Mouse (Mus musculus) MEL (cell line): ENCODE data around the gene Chrm3. TPM values are rescaled to one million over a fixed set of nuclear protein-coding genes. Genes with fewer than 3 reads are reported as not detected.
A peak's percentile ranks its signal among the peaks of the same experiment; 100 is the strongest.

ENCODE experiments used
- DNase-seq: peaks from one replicate; pipeline ENCODE4 v3.0.0; 2011; ENCODE audit warnings: low read depth, low spot score
- H3K27ac ChIP-seq: 2 replicates; pipeline ENCODE4 v1.5.1; 2012; ENCODE audit warnings: low read depth, mild to moderate bottlenecking, control low read depth, low read length, moderate library complexity; ENCODE audit not compliant: control insufficient read depth
- H3K27me3 ChIP-seq, 2 experiments: fragments of 150-350 bp in 1 of 2; sonication (generic) in 1 of 2; 2 replicates each; pipeline ENCODE4 v1.6.1; 2012; ENCODE audit warnings: low read length in 2 of 2, mild to moderate bottlenecking in 2 of 2, improper control_type of control experiment in 1 of 2, moderate library complexity in 1 of 2; ENCODE audit not compliant: insufficient read depth in 2 of 2, control insufficient read depth in 1 of 2
- H3K36me3 ChIP-seq, 2 experiments: 2 replicates each; pipeline ENCODE4 v1.6.1; 2012 to 2014; ENCODE audit warnings: low read length in 2 of 2, improper control_type of control experiment in 1 of 2, inconsistent platforms in 1 of 2, mild to moderate bottlenecking in 1 of 2; ENCODE audit not compliant: insufficient read depth in 2 of 2, control insufficient read depth in 1 of 2
- H3K4me1 ChIP-seq, 2 experiments: fragments of 150-350 bp in 1 of 2; sonication (generic) in 1 of 2; 2 replicates each; pipeline ENCODE4 v1.6.1; 2012; ENCODE audit warnings: low read length in 2 of 2, improper control_type of control experiment in 1 of 2, mild to moderate bottlenecking in 1 of 2; ENCODE audit not compliant: insufficient read depth in 2 of 2, control insufficient read depth in 1 of 2
- H3K4me3 ChIP-seq, 2 experiments: fragments of 150-350 bp in 1 of 2; sonication (generic) in 1 of 2; 2 replicates each; pipeline ENCODE4 v1.5.1; 2012; ENCODE audit warnings: low read depth in 2 of 2, low read length in 2 of 2, mild to moderate bottlenecking in 2 of 2, moderate library complexity in 2 of 2, control low read depth in 1 of 2, improper control_type of control experiment in 1 of 2; ENCODE audit not compliant: control insufficient read depth in 1 of 2, insufficient read depth in 1 of 2
- H3K79me2 ChIP-seq: 2 replicates; pipeline ENCODE4 v1.6.1; 2012; ENCODE audit warnings: mild to moderate bottlenecking, low read length, moderate library complexity; ENCODE audit not compliant: control insufficient read depth, poor library complexity, insufficient read depth
- H3K9ac ChIP-seq: 2 replicates; pipeline ENCODE4 v1.6.1; 2012; ENCODE audit warnings: low read depth, mild to moderate bottlenecking, control low read depth, low read length, moderate library complexity; ENCODE audit not compliant: control insufficient read depth, poor library complexity, severe bottlenecking
- H3K9me3 ChIP-seq: fragments of 150-350 bp; sonication (generic); replicated peaks from 2 replicates; pipeline ENCODE4 v1.6.1; 2012; ENCODE audit warnings: mild to moderate bottlenecking, low read length, improper control_type of control experiment, moderate library complexity; ENCODE audit not compliant: insufficient read depth
- BHLHE40 ChIP-seq: IDR thresholded peaks from 2 replicates; pipeline ENCODE4 v1.6.1; 2012; ENCODE audit warnings: low read depth, mild to moderate bottlenecking, inconsistent platforms, low read length, improper control_type of control experiment, borderline replicate concordance
- CHD1 ChIP-seq: IDR thresholded peaks from 2 replicates; pipeline ENCODE4 v1.6.1; 2012; ENCODE audit warnings: low read depth, mild to moderate bottlenecking, inconsistent platforms, low read length, improper control_type of control experiment
- CHD2 ChIP-seq: IDR thresholded peaks from 2 replicates; pipeline ENCODE4 v1.6.1; 2011; ENCODE audit warnings: low read length, improper control_type of control experiment
- CTCF ChIP-seq, 3 experiments: IDR thresholded peaks in 2 of 3; conservative IDR thresholded peaks in 1 of 3; 2 replicates each; pipeline ENCODE4 v1.5.1; 2011 to 2012; ENCODE audit warnings: low read length in 3 of 3, low read depth in 2 of 3, mild to moderate bottlenecking in 2 of 3, improper control_type of control experiment in 1 of 3, inconsistent platforms in 1 of 3, mixed read lengths in 1 of 3, moderate library complexity in 1 of 3; ENCODE audit not compliant: control insufficient read depth in 1 of 3, insufficient read depth in 1 of 3, poor library complexity in 1 of 3, severe bottlenecking in 1 of 3
- E2F4 ChIP-seq: IDR thresholded peaks from 2 replicates; pipeline ENCODE4 v1.6.1; 2011; ENCODE audit warnings: low read depth, low read length, improper control_type of control experiment, borderline replicate concordance
- ELF1 ChIP-seq: IDR thresholded peaks from 2 replicates; pipeline ENCODE4 v1.6.1; 2014; ENCODE audit warnings: low read depth, mild to moderate bottlenecking, inconsistent platforms, low read length, improper control_type of control experiment, moderate library complexity
- EP300 ChIP-seq, 2 experiments: IDR thresholded peaks; 2 replicates each; pipeline ENCODE4 v1.6.1; 2011; ENCODE audit warnings: improper control_type of control experiment in 2 of 2, low read length in 2 of 2, low read depth in 1 of 2, mild to moderate bottlenecking in 1 of 2
- ETS1 ChIP-seq: IDR thresholded peaks from 2 replicates; pipeline ENCODE4 v1.6.1; 2012; ENCODE audit warnings: low read depth, mild to moderate bottlenecking, inconsistent platforms, low read length, improper control_type of control experiment, moderate library complexity
- GABPA ChIP-seq: IDR thresholded peaks from 2 replicates; pipeline ENCODE4 v1.6.1; 2012; ENCODE audit warnings: low read depth, mild to moderate bottlenecking, inconsistent platforms, low read length, improper control_type of control experiment, moderate library complexity
- GATA1 ChIP-seq: IDR thresholded peaks from 2 replicates; pipeline ENCODE4 v1.6.1; 2011; ENCODE audit warnings: low read depth, low read length, improper control_type of control experiment
- HCFC1 ChIP-seq: IDR thresholded peaks from 2 replicates; pipeline ENCODE4 v1.6.1; 2012; ENCODE audit warnings: low read depth, mild to moderate bottlenecking, inconsistent platforms, low read length, improper control_type of control experiment, moderate library complexity
- JUND ChIP-seq: IDR thresholded peaks from 2 replicates; pipeline ENCODE4 v1.6.1; 2011; ENCODE audit warnings: low read depth, mild to moderate bottlenecking, improper control_type of control experiment, low read length
- KAT2A ChIP-seq: conservative IDR thresholded peaks from 2 replicates; pipeline ENCODE4 v1.6.1; 2012; ENCODE audit warnings: low read depth, low read length, improper control_type of control experiment, inconsistent platforms
- MAFK ChIP-seq: IDR thresholded peaks from 2 replicates; pipeline ENCODE4 v1.6.1; 2011; ENCODE audit warnings: low read depth, mild to moderate bottlenecking, low read length, improper control_type of control experiment, borderline replicate concordance
- MAX ChIP-seq: IDR thresholded peaks from 2 replicates; pipeline ENCODE4 v1.6.1; 2011; ENCODE audit warnings: low read length, improper control_type of control experiment
- MEF2A ChIP-seq: IDR thresholded peaks from 2 replicates; pipeline ENCODE4 v1.6.1; 2014; ENCODE audit warnings: low read depth, mild to moderate bottlenecking, inconsistent platforms, low read length, improper control_type of control experiment; ENCODE audit not compliant: poor library complexity, insufficient replicate concordance, severe bottlenecking; ENCODE audit errors: extremely low read depth
- MXI1 ChIP-seq: IDR thresholded peaks from 2 replicates; pipeline ENCODE4 v1.6.1; 2011; ENCODE audit warnings: mild to moderate bottlenecking, low read depth, low read length, improper control_type of control experiment
- MYB ChIP-seq: IDR thresholded peaks from 2 replicates; pipeline ENCODE4 v1.6.1; 2011; ENCODE audit warnings: mild to moderate bottlenecking, low read depth, low read length, improper control_type of control experiment
- MYC ChIP-seq: IDR thresholded peaks from 2 replicates; pipeline ENCODE4 v1.6.1; 2011; ENCODE audit warnings: low read depth, mild to moderate bottlenecking, low read length, improper control_type of control experiment, moderate library complexity
- NRF1 ChIP-seq: IDR thresholded peaks from 2 replicates; pipeline ENCODE4 v1.6.1; 2014; ENCODE audit warnings: low read depth, mild to moderate bottlenecking, inconsistent platforms, low read length, improper control_type of control experiment, moderate library complexity; ENCODE audit not compliant: poor library complexity, insufficient read depth, severe bottlenecking
- POLR2A ChIP-seq, 2 experiments: IDR thresholded peaks; 2 replicates each; pipeline ENCODE4 v1.6.1; 2011 to 2012; ENCODE audit warnings: low read length in 2 of 2, mild to moderate bottlenecking in 2 of 2, control low read depth in 1 of 2, improper control_type of control experiment in 1 of 2, low read depth in 1 of 2, moderate library complexity in 1 of 2; ENCODE audit not compliant: control insufficient read depth in 1 of 2, insufficient read depth in 1 of 2, poor library complexity in 1 of 2
- POLR2AphosphoS2 ChIP-seq: IDR thresholded peaks from 2 replicates; pipeline ENCODE4 v1.6.1; 2011; ENCODE audit warnings: low read length, improper control_type of control experiment
- POLR2AphosphoS5 ChIP-seq: IDR thresholded peaks from 2 replicates; pipeline ENCODE4 v1.6.1; 2012; ENCODE audit warnings: low read depth, borderline replicate concordance, mild to moderate bottlenecking, inconsistent platforms, low read length, moderate library complexity, mixed read lengths
- RAD21 ChIP-seq: IDR thresholded peaks from 2 replicates; pipeline ENCODE4 v1.6.1; 2011; ENCODE audit warnings: mild to moderate bottlenecking, low read depth, low read length, improper control_type of control experiment
- RCOR1 ChIP-seq: IDR thresholded peaks from 2 replicates; pipeline ENCODE4 v1.6.1; 2012; ENCODE audit warnings: low read depth, mild to moderate bottlenecking, inconsistent platforms, low read length, improper control_type of control experiment
- SIN3A ChIP-seq: IDR thresholded peaks from 2 replicates; pipeline ENCODE4 v1.6.1; 2012; ENCODE audit warnings: low read length, improper control_type of control experiment, inconsistent platforms
- SMC3 ChIP-seq: IDR thresholded peaks from 2 replicates; pipeline ENCODE4 v1.6.1; 2011; ENCODE audit warnings: low read depth, low read length, improper control_type of control experiment
- TAL1 ChIP-seq: IDR thresholded peaks from 2 replicates; pipeline ENCODE4 v1.6.1; 2012; ENCODE audit warnings: mild to moderate bottlenecking, inconsistent platforms, low read length, moderate library complexity, mixed read lengths
- TBP ChIP-seq: IDR thresholded peaks from 2 replicates; pipeline ENCODE4 v1.8.0; 2011; ENCODE audit warnings: low read depth, low read length, improper control_type of control experiment
- TCF12 ChIP-seq: IDR thresholded peaks from 2 replicates; pipeline ENCODE4 v1.6.1; 2014; ENCODE audit warnings: low read depth, mild to moderate bottlenecking, inconsistent platforms, low read length, improper control_type of control experiment, moderate library complexity
- UBTF ChIP-seq: IDR thresholded peaks from 2 replicates; pipeline ENCODE4 v1.6.1; 2012; ENCODE audit warnings: low read depth, mild to moderate bottlenecking, inconsistent platforms, low read length, improper control_type of control experiment, moderate library complexity, borderline replicate concordance; ENCODE audit not compliant: insufficient read depth
- USF1 ChIP-seq: IDR thresholded peaks from 2 replicates; pipeline ENCODE4 v1.6.1; 2014; ENCODE audit warnings: low read depth, mild to moderate bottlenecking, inconsistent platforms, low read length, improper control_type of control experiment, moderate library complexity
- USF2 ChIP-seq, 2 experiments: IDR thresholded peaks; 2 replicates each; pipeline ENCODE4 v1.6.1; 2011 to 2012; ENCODE audit warnings: improper control_type of control experiment in 2 of 2, low read length in 2 of 2, borderline replicate concordance in 1 of 2, inconsistent platforms in 1 of 2, low read depth in 1 of 2, mild to moderate bottlenecking in 1 of 2; ENCODE audit not compliant: insufficient read depth in 1 of 2
- ZC3H11A ChIP-seq: IDR thresholded peaks from 2 replicates; pipeline ENCODE4 v1.6.1; 2012; ENCODE audit warnings: low read depth, mild to moderate bottlenecking, inconsistent platforms, low read length, improper control_type of control experiment
- ZKSCAN1 ChIP-seq: IDR thresholded peaks from 2 replicates; pipeline ENCODE4 v1.6.1; 2012; ENCODE audit warnings: low read depth, mild to moderate bottlenecking, inconsistent platforms, low read length, improper control_type of control experiment, moderate library complexity
- ZMIZ1 ChIP-seq: IDR thresholded peaks from 2 replicates; pipeline ENCODE4 v1.6.1; 2012; ENCODE audit warnings: low read depth, mild to moderate bottlenecking, inconsistent platforms, low read length, improper control_type of control experiment, moderate library complexity
- ZNF384 ChIP-seq: IDR thresholded peaks from 2 replicates; pipeline ENCODE4 v1.6.1; 2012; ENCODE audit warnings: low read depth, mild to moderate bottlenecking, inconsistent platforms, low read length, improper control_type of control experiment
- polyA plus RNA-seq, 2 experiments: library from polyadenylated mRNA; stranded (reverse) in 1 of 2; unstranded in 1 of 2; fragments of >175 nt in 1 of 2; fragments of >200 nt in 1 of 2; gene quantifications; 2 replicates each; pipeline versions ENCODE4 v1.2.1 to v1.2.4; 2012; ENCODE audit warnings: low replicate concordance in 2 of 2, low read depth in 1 of 2; ENCODE audit not compliant: insufficient read length in 2 of 2, insufficient read depth in 1 of 2, missing spikeins in 1 of 2
- total RNA-seq: library from RNA; depleted of rRNA; stranded (reverse); fragments of 300-350 nt; gene quantifications from 2 replicates; pipeline ENCODE4 v1.2.3, GENCODE M21; 2012

The Chrm3 gene
- total and polyA plus RNA-seq, 3 experiments = not detected

DNA sequence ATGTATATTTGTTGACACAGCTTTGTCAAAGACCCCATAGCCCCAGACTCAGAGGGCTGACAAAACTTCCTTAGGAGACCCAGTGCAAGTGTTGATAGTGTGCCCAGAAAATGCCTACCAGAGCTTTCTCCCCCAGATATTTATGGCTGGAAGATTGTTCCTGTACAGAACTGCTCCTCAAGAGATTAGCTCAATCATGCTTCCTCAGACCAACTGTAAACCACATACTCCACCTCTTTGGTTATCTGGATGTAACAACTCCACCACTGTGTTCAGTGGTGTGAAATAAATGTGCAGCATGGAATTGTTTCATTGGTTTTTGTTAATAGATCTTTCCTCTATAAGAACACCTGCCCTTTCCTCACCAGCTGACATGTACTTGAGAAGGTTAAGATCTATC, 306.6 kb downstream of the Chrm3 start:
- Histone ChIP-seq H3K36me3 (peaks cover 0 to 14% of the 10 kb centered on the region in 2 experiments; a peak in 2 of 4 replicates), H3K4me3 (no peak overlapping the region), H3K9ac (no peak overlapping the region), H3K9me3 (no peaks in the 10 kb centered on the region), H3K4me1 (peaks cover 7% of the 10 kb centered on the region in 2 experiments; a peak in 3 of 4 replicates), H3K27ac (peak overlapping the region; percentile 76), H3K27me3 (no peaks in the 10 kb centered on the region), H3K79me2 (no peaks in the 10 kb centered on the region)
- DNase-seq = peak; percentile 84
- TF ChIP-seq USF2 (IDR thresholded peaks at IDR 0.05; ENCODE audit: borderline replicate concordance in 1 of 2, insufficient read depth in 1 of 2, low read depth in 1 of 2, low read length in 2 of 2) = no peak
- peak; percentile 56; the same call in 1 of the 2 replicates for TF ChIP-seq BHLHE40
- TF ChIP-seq MEF2A = peak; percentile 73; the same call in 1 of the 2 replicates
- peak; percentile 98 for TF ChIP-seq TCF12
- TF ChIP-seq SMC3 = no peak
- peak; percentile 89 for TF ChIP-seq RCOR1
- no peak for TF ChIP-seq RAD21
- peak; percentile 80 for TF ChIP-seq SIN3A
- no peak for TF ChIP-seq CHD2
- TF ChIP-seq MYB = peak; percentile 92
- TF ChIP-seq MAX = 0 out of 2 replicates have a peak, but pooled peaks have one; percentile 36
- no peak for TF ChIP-seq NRF1
- peak; percentile 38; the same call in 1 of the 2 replicates for TF ChIP-seq KAT2A
- TF ChIP-seq TAL1 = peak; percentile 91
- TF ChIP-seq USF1 = no peak
- no peak for TF ChIP-seq ZC3H11A
- no peak for TF ChIP-seq POLR2AphosphoS5
- no peak for TF ChIP-seq ZNF384
- peak; percentile 62; the same call in 1 of the 2 replicates for TF ChIP-seq MAFK
- no peak for TF ChIP-seq GABPA
- peak; percentile 70; the same call in 1 of the 2 replicates for TF ChIP-seq MYC
- TF ChIP-seq MXI1 = peak; percentile 40; the same call in 1 of the 2 replicates
- no peak for TF ChIP-seq E2F4
- TF ChIP-seq POLR2A (IDR thresholded peaks at IDR 0.05; ENCODE audit: control insufficient read depth in 1 of 2, insufficient read depth in 1 of 2, low read depth in 1 of 2, low read length in 2 of 2, poor library complexity in 1 of 2) = no peak
- TF ChIP-seq TBP = no peak
- TF ChIP-seq GATA1 = peak; percentile 95
- TF ChIP-seq ZKSCAN1 = no peak
- TF ChIP-seq JUND = no peak
- TF ChIP-seq ELF1 = no peak
- TF ChIP-seq POLR2AphosphoS2 = no peak
- TF ChIP-seq CTCF (IDR thresholded peaks at IDR 0.05 in 2 of 3, conservative IDR thresholded peaks at IDR 0.05 in 1 of 3; ENCODE audit: control insufficient read depth in 1 of 3, insufficient read depth in 1 of 3, low read depth in 2 of 3, low read length in 3 of 3, poor library complexity in 1 of 3, severe bottlenecking in 1 of 3) = no peak
- peak; percentile 83 for TF ChIP-seq ETS1
- peak; percentile 99 for TF ChIP-seq EP300 (IDR thresholded peaks at IDR 0.05; ENCODE audit: low read depth in 1 of 2, low read length in 2 of 2)
- TF ChIP-seq UBTF = no peak
- no peak for TF ChIP-seq CHD1
- TF ChIP-seq HCFC1 = peak; percentile 29; the same call in 1 of the 2 replicates
- TF ChIP-seq ZMIZ1 = no peak
